Mouse (Mus musculus): ENCODE data around the gene Hnrnpul1. TPM values are rescaled to one million over a fixed set of nuclear protein-coding genes. Genes with fewer than 3 reads are reported as not detected.

The Hnrnpul1 gene
- polyA plus RNA-seq, 1 experiment from 2014 or later: 77.2 TPM

- whole genome bisulfite sequencing: 51% methylated on average over 8 of the region's 8 CpGs
- H3K4me2 ChIP-seq (replicated peaks; ENCODE audit: low read depth, low read length): no peak overlapping the region
- H3K27ac ChIP-seq (ENCODE audit: low read length): no peak overlapping the region
- H3K4me1 ChIP-seq (ENCODE audit: control insufficient read depth, insufficient read depth, low read length): peaks cover 25% of the 10 kb centered on the region
- no peak overlapping the region for H3K4me3 ChIP-seq (ENCODE audit: low read depth, low read length)
- H3K36me3 ChIP-seq (ENCODE audit: control insufficient read depth, insufficient read depth, low read length): peaks cover 9% of the 10 kb centered on the region; the same call in 1 of the 2 replicates
- no peaks in the 10 kb centered on the region for H3K9me3 ChIP-seq (ENCODE audit: control insufficient read depth, low read depth, low read length)
- no peaks in the 10 kb centered on the region for H3K27me3 ChIP-seq (ENCODE audit: control insufficient read depth, insufficient read depth, low read length)
- no peak overlapping the region for H3K9ac ChIP-seq (replicated peaks; ENCODE audit: low read depth, low read length)
- ATAC-seq (ENCODE audit: insufficient number of reproducible peaks, insufficient read depth, low FRiP score, low read depth): no peak
These were observed 29.2 kb upstream of the Hnrnpul1 start for GRCm38 (mm10) chr7:25783746-25784145.

GRCm38 (mm10) chr7:25782744-25783143 is 28.2 kb upstream of the Hnrnpul1 start:
- Histone ChIP-seq H3K27ac (ENCODE audit: low read length) (peak overlapping the region; percentile 89; the same call in 1 of the 2 replicates), H3K9me3 (ENCODE audit: control insufficient read depth, low read depth, low read length) (no peaks in the 10 kb centered on the region), H3K9ac (replicated peaks; ENCODE audit: low read depth, low read length) (no peak overlapping the region; the same call in 1 of the 2 replicates), H3K36me3 (ENCODE audit: control insufficient read depth, insufficient read depth, low read length) (peaks cover 17% of the 10 kb centered on the region), H3K4me1 (ENCODE audit: control insufficient read depth, insufficient read depth, low read length) (peaks cover 25% of the 10 kb centered on the region), H3K27me3 (ENCODE audit: control insufficient read depth, insufficient read depth, low read length) (no peaks in the 10 kb centered on the region), H3K4me2 (replicated peaks; ENCODE audit: low read depth, low read length) (no peak overlapping the region), H3K4me3 (ENCODE audit: low read depth, low read length) (no peak overlapping the region)
- WGBS: 65% methylated on average over 6 of the region's 6 CpGs
- no peak for ATAC-seq (ENCODE audit: insufficient number of reproducible peaks, insufficient read depth, low FRiP score, low read depth)

GRCm38 (mm10) chr7:25781937-25782610 is 27.5 kb upstream of the Hnrnpul1 start:
- Histone ChIP-seq H3K9ac (replicated peaks; ENCODE audit: low read depth, low read length) (peak overlapping the region; percentile 52; the same call in 1 of the 2 replicates), H3K27me3 (ENCODE audit: control insufficient read depth, insufficient read depth, low read length) (no peaks in the 10 kb centered on the region), H3K9me3 (ENCODE audit: control insufficient read depth, low read depth, low read length) (no peaks in the 10 kb centered on the region), H3K4me3 (ENCODE audit: low read depth, low read length) (peak overlapping the region; percentile 18), H3K4me1 (ENCODE audit: control insufficient read depth, insufficient read depth, low read length) (peaks cover 19% of the 10 kb centered on the region), H3K36me3 (ENCODE audit: control insufficient read depth, insufficient read depth, low read length) (peaks cover 18% of the 10 kb centered on the region), H3K27ac (ENCODE audit: low read length) (peak overlapping the region; percentile 89), H3K4me2 (replicated peaks; ENCODE audit: low read depth, low read length) (peak overlapping the region; percentile 71)
- 17% methylated on average over 11 of the region's 11 CpGs for WGBS
- ATAC-seq (ENCODE audit: insufficient number of reproducible peaks, insufficient read depth, low FRiP score, low read depth): peak; percentile 81

GRCm38 (mm10) chr7:25781321-25781936 is 26.9 kb upstream of the Hnrnpul1 start:
- peaks cover 18% of the 10 kb centered on the region for H3K36me3 ChIP-seq (ENCODE audit: control insufficient read depth, insufficient read depth, low read length)
- H3K9me3 ChIP-seq (ENCODE audit: control insufficient read depth, low read depth, low read length): no peaks in the 10 kb centered on the region
- H3K9ac ChIP-seq (replicated peaks; ENCODE audit: low read depth, low read length): peak overlapping the region; percentile 52
- H3K27me3 ChIP-seq (ENCODE audit: control insufficient read depth, insufficient read depth, low read length): no peaks in the 10 kb centered on the region
- 10% methylated on average over 32 of the region's 33 CpGs for WGBS
- ATAC-seq (ENCODE audit: insufficient number of reproducible peaks, insufficient read depth, low FRiP score, low read depth): peak; percentile 35; the same call in 1 of the 2 replicates
- peaks cover 18% of the 10 kb centered on the region for H3K4me1 ChIP-seq (ENCODE audit: control insufficient read depth, insufficient read depth, low read length)
- peak overlapping the region; percentile 18 for H3K4me3 ChIP-seq (ENCODE audit: low read depth, low read length)
- H3K27ac ChIP-seq (ENCODE audit: low read length): peak overlapping the region; percentile 89
- H3K4me2 ChIP-seq (replicated peaks; ENCODE audit: low read depth, low read length): peak overlapping the region; percentile 71

GRCm38 (mm10) chr7:25780753-25781152 is 26.2 kb upstream of the Hnrnpul1 start:
- ATAC-seq (ENCODE audit: insufficient number of reproducible peaks, insufficient read depth, low FRiP score, low read depth): no peak
- Histone ChIP-seq H3K27ac (ENCODE audit: low read length) (no peak overlapping the region), H3K9me3 (ENCODE audit: control insufficient read depth, low read depth, low read length) (no peaks in the 10 kb centered on the region), H3K27me3 (ENCODE audit: control insufficient read depth, insufficient read depth, low read length) (no peaks in the 10 kb centered on the region), H3K4me1 (ENCODE audit: control insufficient read depth, insufficient read depth, low read length) (peaks cover 18% of the 10 kb centered on the region), H3K4me3 (ENCODE audit: low read depth, low read length) (no peak overlapping the region), H3K4me2 (replicated peaks; ENCODE audit: low read depth, low read length) (no peak overlapping the region), H3K36me3 (ENCODE audit: control insufficient read depth, insufficient read depth, low read length) (peaks cover 18% of the 10 kb centered on the region), H3K9ac (replicated peaks; ENCODE audit: low read depth, low read length) (no peak overlapping the region)
- 61% methylated on average over 4 of the region's 4 CpGs for WGBS

GRCm38 (mm10) chr7:25780021-25780420 is 25.5 kb upstream of the Hnrnpul1 start:
- WGBS: 94% methylated on average over 5 of the region's 5 CpGs
- Histone ChIP-seq H3K27ac (ENCODE audit: low read length) (no peak overlapping the region), H3K4me2 (replicated peaks; ENCODE audit: low read depth, low read length) (no peak overlapping the region), H3K9ac (replicated peaks; ENCODE audit: low read depth, low read length) (no peak overlapping the region), H3K4me3 (ENCODE audit: low read depth, low read length) (no peak overlapping the region), H3K9me3 (ENCODE audit: control insufficient read depth, low read depth, low read length) (no peaks in the 10 kb centered on the region), H3K4me1 (ENCODE audit: control insufficient read depth, insufficient read depth, low read length) (peaks cover 18% of the 10 kb centered on the region), H3K27me3 (ENCODE audit: control insufficient read depth, insufficient read depth, low read length) (no peaks in the 10 kb centered on the region), H3K36me3 (ENCODE audit: control insufficient read depth, insufficient read depth, low read length) (peaks cover 18% of the 10 kb centered on the region)
- ATAC-seq (ENCODE audit: insufficient number of reproducible peaks, insufficient read depth, low FRiP score, low read depth): no peak

GRCm38 (mm10) chr7:25768229-25768628 is 13.7 kb upstream of the Hnrnpul1 start:
- H3K4me3 ChIP-seq (ENCODE audit: low read depth, low read length): no peak overlapping the region
- H3K27ac ChIP-seq (ENCODE audit: low read length): no peak overlapping the region
- ATAC-seq (ENCODE audit: insufficient number of reproducible peaks, insufficient read depth, low FRiP score, low read depth): no peak
- peaks cover 63% of the 10 kb centered on the region for H3K36me3 ChIP-seq (ENCODE audit: control insufficient read depth, insufficient read depth, low read length)
- WGBS: 90% methylated on average over 5 of the region's 5 CpGs
- H3K27me3 ChIP-seq (ENCODE audit: control insufficient read depth, insufficient read depth, low read length): no peaks in the 10 kb centered on the region
- no peaks in the 10 kb centered on the region for H3K9me3 ChIP-seq (ENCODE audit: control insufficient read depth, low read depth, low read length)
- H3K4me1 ChIP-seq (ENCODE audit: control insufficient read depth, insufficient read depth, low read length): no peaks in the 10 kb centered on the region
- no peak overlapping the region for H3K4me2 ChIP-seq (replicated peaks; ENCODE audit: low read depth, low read length)
- no peak overlapping the region for H3K9ac ChIP-seq (replicated peaks; ENCODE audit: low read depth, low read length)

GRCm38 (mm10) chr7:25766108-25766507 is 11.6 kb upstream of the Hnrnpul1 start:
- 86% methylated on average over 6 of the region's 6 CpGs for WGBS
- Histone ChIP-seq H3K4me3 (ENCODE audit: low read depth, low read length) (no peak overlapping the region), H3K36me3 (ENCODE audit: control insufficient read depth, insufficient read depth, low read length) (peaks cover 62% of the 10 kb centered on the region), H3K27me3 (ENCODE audit: control insufficient read depth, insufficient read depth, low read length) (no peaks in the 10 kb centered on the region), H3K9ac (replicated peaks; ENCODE audit: low read depth, low read length) (no peak overlapping the region), H3K27ac (ENCODE audit: low read length) (no peak overlapping the region), H3K4me1 (ENCODE audit: control insufficient read depth, insufficient read depth, low read length) (no peaks in the 10 kb centered on the region), H3K9me3 (ENCODE audit: control insufficient read depth, low read depth, low read length) (no peaks in the 10 kb centered on the region), H3K4me2 (replicated peaks; ENCODE audit: low read depth, low read length) (no peak overlapping the region)
- ATAC-seq (ENCODE audit: insufficient number of reproducible peaks, insufficient read depth, low FRiP score, low read depth): no peak
